Mouse (Mus musculus) colon, adult 2 months (tissue): ENCODE data around the gene Cmtm2a. TPM values are rescaled to one million over a fixed set of nuclear protein-coding genes. Genes with fewer than 3 reads are reported as not detected.

Source experiments
- polyA plus RNA-seq: library from polyadenylated mRNA; depleted of rRNA; stranded (reverse); fragments of >200 nt; gene quantifications from 2 replicates; pipeline ENCODE4 v1.2.3, GENCODE M21; 2012; rRNA removed

Gene Cmtm2a
- not detected in 2 replicates for polyA plus RNA-seq

GRCm38 (mm10) chr8:104293081-104293480 lies at the start of gene Cmtm2a:
Cmtm2a (minus strand) TSS chr8:104293181.

GRCm38 (mm10) chr8:104339229-104339982 lies 46.4 kb upstream of the Cmtm2a start, which contains the start of gene Cmtm3:
Cmtm3 (plus strand) TSS chr8:104339410.

DNA sequence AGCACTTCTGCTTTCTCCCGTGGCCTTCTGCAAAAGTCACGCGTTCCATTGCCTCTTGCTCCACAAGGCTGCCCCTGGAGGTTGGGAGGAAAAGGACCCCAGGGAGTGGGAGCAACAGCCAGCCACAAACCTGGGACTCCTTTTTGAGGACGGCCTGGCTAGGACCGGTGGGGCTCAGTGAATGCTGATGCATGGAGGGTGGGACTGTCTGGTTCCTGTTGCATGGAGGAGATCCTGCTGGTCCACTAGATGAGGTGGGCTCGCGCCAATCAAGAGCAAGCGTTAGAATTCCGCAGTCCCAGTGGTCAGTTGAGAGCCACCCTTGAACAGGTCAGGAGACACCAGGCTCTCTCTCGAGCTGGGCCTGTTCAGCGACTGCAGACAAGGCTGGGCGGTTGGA lies 28.9 kb upstream of the Cmtm2a start, which contains the start of gene Cmtm2b:
Cmtm2b (plus strand) TSS at position 301 of the 400 bp plus-strand sequence.

DNA sequence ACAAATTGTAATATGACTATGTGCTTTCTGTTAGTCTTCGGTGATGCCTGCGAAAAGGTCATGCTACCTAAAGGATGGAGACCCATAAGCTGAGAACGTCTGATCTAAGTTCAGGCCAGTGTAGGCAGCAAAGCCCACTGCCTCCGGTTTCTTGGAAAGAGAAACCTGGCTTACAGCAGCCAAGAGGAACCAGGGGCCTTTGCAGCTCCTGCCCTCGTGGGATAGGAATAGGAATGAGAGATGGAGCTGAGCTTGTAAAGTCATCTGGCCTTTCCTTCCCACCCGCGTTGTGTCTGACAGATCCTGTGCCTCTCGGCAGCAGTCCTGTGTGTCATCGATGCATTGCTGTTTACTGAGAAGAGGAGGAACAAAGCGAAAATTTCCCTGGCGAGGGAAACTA lies 28.3 kb upstream of the Cmtm2a start, which contains the start of gene Gm11020:
Gm11020 (plus strand) TSS at position 301 of the 400 bp plus-strand sequence.

GRCm38 (mm10) chr8:104309441-104310155 lies 16.6 kb upstream of the Cmtm2a start, which contains the start of the genes Gm45711 and Cmtm1:
Gm45711 (minus strand) TSS chr8:104310081.
Cmtm1 (minus strand) TSS chr8:104310145.

DNA sequence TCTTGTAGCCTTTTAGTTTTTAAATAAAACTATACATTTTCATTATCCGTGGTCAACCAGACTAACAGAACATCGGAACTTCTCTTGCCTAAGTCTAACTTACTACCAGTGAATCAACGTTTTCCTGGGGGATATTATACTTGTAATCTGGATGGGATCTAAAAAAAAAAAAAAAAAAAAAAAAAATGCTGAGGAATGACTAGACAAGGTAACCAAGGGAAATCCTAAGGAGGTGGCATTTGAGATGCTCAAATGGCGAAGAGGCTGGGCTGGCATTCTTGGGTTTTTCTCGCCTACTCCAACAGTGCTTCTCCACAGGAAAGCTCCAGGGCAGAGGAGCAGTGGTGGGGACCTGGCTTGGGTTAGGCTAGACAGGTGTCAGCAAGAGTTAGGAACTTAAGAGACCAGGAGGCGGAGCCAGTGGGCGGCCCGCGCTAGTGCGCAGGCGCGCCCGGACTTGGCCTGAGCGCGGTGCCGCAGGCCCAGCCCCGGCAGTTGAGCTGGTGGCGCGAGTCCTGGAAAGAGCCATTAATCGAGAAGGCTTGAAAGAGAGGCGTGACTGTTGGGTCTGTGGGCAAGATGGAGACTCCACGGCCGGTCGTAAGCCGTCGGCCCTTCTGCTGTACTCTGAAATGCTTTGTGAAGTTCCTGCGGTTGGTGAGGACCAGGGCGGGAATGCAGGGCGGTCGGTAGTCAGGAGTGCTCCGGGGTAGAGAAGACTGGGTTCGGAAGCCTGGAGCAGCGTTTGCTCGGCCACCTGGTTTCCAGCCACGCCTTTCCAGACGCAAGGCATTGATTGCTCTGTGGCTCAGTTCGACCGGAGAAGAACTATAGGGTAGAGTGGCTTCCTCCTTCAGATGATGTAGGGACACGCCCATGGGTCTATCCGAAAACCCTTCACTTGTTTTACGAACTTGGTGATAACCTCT lies 42.3 kb downstream of the Cmtm2a start, which contains the start of gene Cklf:
Cklf (plus strand) TSS at position 423 of the 929 bp plus-strand sequence.

DNA sequence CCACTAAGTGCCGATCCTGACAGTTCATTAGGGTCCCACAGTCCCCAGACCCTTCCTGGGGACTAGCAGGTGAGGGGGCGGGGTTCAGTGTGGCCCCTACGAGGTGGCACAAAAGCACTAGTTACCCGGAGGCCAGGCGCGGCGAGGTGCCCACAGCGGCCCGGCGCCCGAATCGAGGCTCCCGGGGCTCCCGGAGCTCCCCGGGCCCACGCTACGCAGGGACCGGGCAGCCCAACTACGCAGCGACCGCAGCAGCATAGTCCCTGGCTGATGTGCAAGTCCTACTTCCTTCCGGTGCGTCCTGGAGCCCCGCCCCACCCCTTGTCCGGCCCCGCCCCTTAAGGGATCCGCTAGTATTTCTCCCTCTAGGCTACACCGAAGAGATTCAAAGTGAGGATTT lies 44.7 kb downstream of the Cmtm2a start, which contains the start of gene Tk2:
Tk2 (minus strand) TSS at position 283 of the 400 bp plus-strand sequence.

Other genes starting within 250 kb of the Cmtm2a start
- 14.7 and 16.5 TPM in 2 replicates for gene Cdh5, start 191.6 kb downstream of the Cmtm2a start, polyA plus RNA-seq
- gene Bean1, start 122.7 kb downstream of the Cmtm2a start, polyA plus RNA-seq: 18.2 and 18.4 TPM in 2 replicates
- gene Tk2, start 44.6 kb downstream of the Cmtm2a start, polyA plus RNA-seq: 14.4 and 15.2 TPM in 2 replicates
- 2.4 and 2.8 TPM in 2 replicates for gene Cklf, start 42.3 kb downstream of the Cmtm2a start, polyA plus RNA-seq
- not detected in 2 replicates for gene Gm45711, start 16.9 kb upstream of the Cmtm2a start, polyA plus RNA-seq
- not detected in 2 replicates for gene Cmtm1, start 17.0 kb upstream of the Cmtm2a start, polyA plus RNA-seq
- gene Gm11020, start 28.4 kb upstream of the Cmtm2a start, polyA plus RNA-seq: not detected in 2 replicates
- gene Cmtm2b, start 29.0 kb upstream of the Cmtm2a start, polyA plus RNA-seq: not detected in 2 replicates
- 49.2 and 55.2 TPM in 2 replicates for gene Cmtm3, start 46.2 kb upstream of the Cmtm2a start, polyA plus RNA-seq
- 46.0 and 55.8 TPM in 2 replicates for gene Cmtm4, start 102.6 kb upstream of the Cmtm2a start, polyA plus RNA-seq
- 14.5 and 19.3 TPM in 2 replicates for gene Dync1li2, start 149.9 kb upstream of the Cmtm2a start, polyA plus RNA-seq
- 0.03 TPM in 1 of 2 replicates, not detected in the other for gene Terb1, start 216.7 kb upstream of the Cmtm2a start, polyA plus RNA-seq
- gene Nae1, start 241.5 kb upstream of the Cmtm2a start, polyA plus RNA-seq: 4.2 and 4.4 TPM in 2 replicates
- 1.9 and 2.7 TPM in 2 replicates for gene Car7, start 241.5 kb upstream of the Cmtm2a start, polyA plus RNA-seq